Mouse (Mus musculus): ENCODE results near the gene Xrcc3. TPM values are rescaled to one million over a fixed set of nuclear protein-coding genes. Genes with fewer than 3 reads are reported as not detected.

The Xrcc3 gene
- polyA plus RNA-seq, 2 experiments from 2014 or later, result 3.8 to 4.7 TPM

Other genes starting within 250 kb of the Xrcc3 start
- gene Mark3, start 239.3 kb downstream of the Xrcc3 start, polyA plus RNA-seq (2017; shearing (Covaris generic)), result 10 to 100 TPM; 28.9 to 33.9 TPM
- gene Ckb, start 141.5 kb downstream of the Xrcc3 start, polyA plus RNA-seq (2017; shearing (Covaris generic)), result 10 to 100 TPM; 24.1 to 30.0 TPM
- 1 to 10 TPM; 2.9 to 4.8 TPM for gene Trmt61a, start 135.8 kb downstream of the Xrcc3 start, polyA plus RNA-seq (2017; shearing (Covaris generic))
- gene Bag5, start 100.6 kb downstream of the Xrcc3 start, polyA plus RNA-seq (2017; shearing (Covaris generic)), result 10 to 100 TPM; 32.5 to 37.9 TPM
- gene Apopt1, start 100.6 kb downstream of the Xrcc3 start, polyA plus RNA-seq (2017; shearing (Covaris generic)), result 10 to 100 TPM; 69.2 to 69.5 TPM
- 10 to 100 TPM; 17.8 to 20.6 TPM for gene Klc1, start 55.0 kb downstream of the Xrcc3 start, polyA plus RNA-seq (2017; shearing (Covaris generic))
- gene Zfyve21, start 297 bp upstream of the Xrcc3 start, polyA plus RNA-seq (2017; shearing (Covaris generic)), result 1 to 10 TPM; 5.4 to 6.9 TPM
- 10 to 100 TPM; 10.7 to 15.1 TPM for gene Ppp1r13b, start 94.2 kb upstream of the Xrcc3 start, polyA plus RNA-seq (2017; shearing (Covaris generic))
- gene Atp5mpl, start 153.1 kb upstream of the Xrcc3 start, polyA plus RNA-seq (2017; shearing (Covaris generic)), result 100 to 1,000 TPM; 202 to 279 TPM
- not detected for gene Tdrd9, start 157.7 kb upstream of the Xrcc3 start, polyA plus RNA-seq (2017; shearing (Covaris generic))
- not detected for gene Rd3l, start 167.4 kb upstream of the Xrcc3 start, polyA plus RNA-seq (2017; shearing (Covaris generic))